Mouse (Mus musculus) neutrophil, adult 59 days (primary cell): ENCODE results near the gene Dok1. TPM values are rescaled to one million over a fixed set of nuclear protein-coding genes. Genes with fewer than 3 reads are reported as not detected.

Experiments
- total RNA-seq, 2 experiments: library from RNA; stranded (reverse); gene quantifications; 1 replicate in 1 of 2; 2 replicates in 1 of 2; pipeline ENCODE4 v1.2.4; 2023

The Dok1 gene
- 10 to 100 TPM; 25.4 to 32.9 TPM for total RNA-seq

DNA sequence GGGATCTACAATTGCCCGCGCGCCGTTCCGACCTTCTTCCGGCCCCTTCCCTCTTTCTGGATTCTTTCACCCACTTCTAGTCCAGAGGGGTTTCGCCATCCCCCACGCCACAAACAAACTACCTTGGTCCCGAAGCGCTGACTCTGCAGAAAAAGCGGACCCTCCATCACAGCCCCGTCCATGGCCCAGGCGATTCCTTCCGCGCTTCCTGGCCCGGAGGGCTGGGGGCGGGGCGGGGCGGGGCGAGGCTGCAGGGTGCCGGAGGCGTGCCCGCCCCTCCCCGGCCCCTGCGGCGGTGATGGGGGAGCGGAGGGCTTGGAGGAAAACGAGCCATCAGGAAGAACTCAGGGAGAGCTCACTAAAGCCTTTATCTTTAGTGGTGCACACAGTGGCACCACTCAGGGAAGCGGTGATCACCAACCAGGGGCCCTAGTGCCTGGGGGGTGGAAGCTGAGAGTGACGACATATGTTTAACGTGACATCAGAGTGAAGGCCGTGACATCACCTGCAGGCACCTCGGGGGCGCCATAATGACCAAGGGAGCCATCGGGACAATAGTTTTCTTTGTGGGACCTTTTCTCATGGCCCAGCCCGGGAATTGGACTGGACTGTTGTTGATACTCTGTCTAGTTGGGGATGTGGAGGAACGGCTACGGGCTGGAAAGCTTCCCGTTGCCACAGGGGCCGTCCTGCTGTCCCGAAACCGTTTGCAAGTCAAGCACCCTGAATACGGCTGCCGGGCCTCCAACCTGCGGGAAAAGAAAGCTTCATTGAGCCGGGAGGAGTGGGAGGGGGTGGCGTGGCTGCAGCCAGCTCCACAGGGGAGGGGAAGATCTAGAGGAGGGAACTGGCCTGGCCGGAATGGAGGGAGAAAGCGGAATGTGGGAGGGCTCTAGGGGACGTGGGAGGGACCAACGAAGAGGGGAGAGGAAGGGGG, at the start of gene Dok1, which contains the start of gene Loxl3:
Gene Dok1 (minus strand): TSS at position 223 of the 937 bp plus-strand sequence.
Gene Loxl3 (plus strand): TSS at position 925 of the 937 bp plus-strand sequence.

DNA sequence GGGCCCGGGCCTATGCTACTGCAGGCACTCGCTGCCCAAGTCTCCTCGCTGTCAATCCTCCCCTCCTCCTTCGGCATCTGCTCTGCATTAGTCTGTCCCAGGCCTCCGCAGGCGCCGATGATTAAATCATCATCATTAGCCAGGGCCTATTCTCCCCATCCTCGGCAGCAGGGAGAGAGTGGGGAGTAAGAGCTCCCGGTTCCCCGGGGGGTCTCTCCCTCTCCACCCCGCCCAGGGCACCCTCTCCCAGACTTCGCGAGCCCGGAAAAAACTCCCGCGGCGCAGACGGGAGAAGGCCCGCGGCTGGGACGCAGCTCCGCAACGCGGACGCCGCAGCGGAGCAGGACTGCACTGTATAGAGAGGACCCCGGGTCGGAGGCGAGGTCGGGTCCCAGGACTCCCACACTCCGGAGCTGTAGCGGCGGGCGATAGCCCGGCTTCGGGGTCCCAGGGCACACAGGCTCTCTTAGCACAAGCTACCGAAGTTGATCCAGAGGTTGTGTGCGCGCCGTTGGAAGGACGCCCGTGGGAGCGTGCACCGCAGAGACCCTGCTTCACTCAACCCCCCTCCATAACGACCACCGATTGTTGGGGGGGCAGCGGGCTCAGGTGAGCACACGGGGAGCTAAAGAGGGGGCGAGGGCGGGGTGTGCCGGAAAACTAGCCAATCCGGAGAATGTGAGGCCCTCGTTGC, 44.5 kb upstream of the Dok1 start, which contains the start of gene Pcgf1:
Gene Pcgf1 (plus strand): TSS at position 240 of the 694 bp plus-strand sequence.

DNA sequence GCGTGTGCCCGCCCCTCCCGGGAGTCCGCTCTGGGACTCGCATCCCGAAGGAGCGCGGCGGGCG, 36.8 kb upstream of the Dok1 start, which contains the start of gene Tlx2:
Gene Tlx2 (minus strand): TSS at position 47 of the 64 bp plus-strand sequence.

DNA sequence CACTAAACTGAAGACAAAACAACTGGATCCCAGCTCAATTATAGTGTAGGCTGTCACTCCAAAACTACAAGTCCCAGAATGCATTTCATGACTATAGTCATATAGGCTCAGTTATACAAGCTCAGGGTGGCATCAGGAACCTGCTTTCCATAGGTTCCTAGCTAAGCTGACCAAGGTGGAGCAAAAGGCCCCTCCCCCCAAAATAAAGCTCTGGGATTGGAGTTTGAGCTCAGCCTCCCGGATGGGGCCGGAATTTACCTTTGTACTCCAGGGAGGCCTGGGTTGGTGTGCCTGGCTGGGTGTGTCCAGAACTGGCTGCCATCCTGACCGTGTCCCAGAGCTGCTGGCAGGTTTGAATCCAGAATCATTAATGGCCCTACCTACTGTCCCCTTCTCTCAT, 24.5 kb upstream of the Dok1 start, which contains the start of gene Dqx1:
Gene Dqx1 (plus strand): TSS at position 55 of the 400 bp plus-strand sequence.

DNA sequence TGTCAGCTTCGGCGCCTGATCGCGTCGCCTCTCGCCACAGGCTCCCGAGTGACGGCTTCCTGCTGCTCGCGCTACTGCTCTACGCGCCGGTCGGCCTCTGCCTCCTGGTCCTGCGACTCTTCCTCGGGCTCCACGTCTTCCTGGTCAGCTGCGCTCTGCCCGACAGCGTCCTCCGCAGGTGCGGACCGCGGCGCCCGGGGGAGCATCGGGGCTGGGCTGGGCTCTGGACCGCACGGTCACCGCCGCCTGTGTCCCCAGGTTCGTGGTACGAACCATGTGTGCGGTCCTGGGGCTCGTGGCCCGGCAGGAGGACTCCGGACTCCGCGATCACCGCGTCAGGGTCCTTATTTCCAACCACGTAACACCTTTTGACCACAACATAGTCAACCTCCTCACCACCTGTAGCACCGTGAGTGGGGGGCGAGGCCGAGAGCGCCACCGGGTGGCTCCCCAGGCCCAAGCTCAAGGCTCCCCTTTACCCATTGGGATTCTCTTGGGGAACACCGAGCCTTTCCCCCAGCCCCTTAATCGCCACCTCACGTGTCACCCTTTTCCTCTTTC, 21.7 kb upstream of the Dok1 start, which contains the start of gene Htra2:
Gene Htra2 (minus strand): TSS at position 403 of the 561 bp plus-strand sequence.

DNA sequence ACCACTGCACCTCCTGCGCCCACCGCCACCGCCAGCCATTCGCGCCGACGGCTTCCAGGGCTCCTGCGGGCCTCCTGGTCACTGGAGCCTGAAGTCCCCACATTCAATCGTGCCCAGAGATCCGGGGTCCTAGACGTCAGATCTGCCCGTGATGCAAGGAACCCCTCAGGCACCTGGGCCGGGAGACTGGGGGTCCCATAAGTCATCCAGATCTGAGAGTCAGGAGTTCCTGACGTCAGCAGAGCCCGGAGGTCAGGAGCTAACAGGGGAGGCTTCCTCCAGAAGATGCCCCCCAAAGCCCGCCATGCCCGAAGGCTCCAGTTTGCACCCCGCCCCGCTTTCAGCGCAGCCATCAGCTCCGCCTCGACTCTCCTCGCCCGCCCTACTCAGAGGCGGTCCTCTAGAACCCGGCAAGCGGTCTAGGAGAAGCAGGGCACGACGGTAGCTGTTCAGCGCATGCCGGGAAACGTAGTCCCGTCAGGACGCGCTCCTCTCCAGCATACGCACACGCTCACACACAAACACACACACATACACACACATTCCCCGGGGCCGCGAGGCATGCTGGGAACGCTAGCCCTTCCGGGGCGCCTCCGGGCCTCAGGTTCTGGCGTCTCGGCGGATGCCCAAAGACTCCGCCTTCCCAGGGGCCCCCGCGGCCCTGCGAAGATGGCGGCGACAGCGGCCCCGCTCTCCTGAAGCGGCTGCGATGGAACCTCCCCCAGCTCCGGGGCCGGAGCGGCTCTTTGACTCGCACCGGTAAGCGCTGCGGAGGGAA, 21.0 kb upstream of the Dok1 start, which contains the start of gene Aup1:
Gene Aup1 (plus strand): TSS at position 448 of the 778 bp plus-strand sequence.

Other genes with a start within 250 kb of the Dok1 start
- 10 to 100 TPM; 26.6 to 30.3 TPM for gene Sema4f, start 93.7 kb downstream of the Dok1 start, total RNA-seq
- gene M1ap, start 86.6 kb downstream of the Dok1 start, total RNA-seq: 1 to 10 TPM; 2.8 to 3.6 TPM
- under 1 TPM; 0.33 to 0.64 TPM for gene Loxl3, start 702 bp upstream of the Dok1 start, total RNA-seq
- gene Aup1, start 21.1 kb upstream of the Dok1 start, total RNA-seq: 100 to 1,000 TPM; 211 to 234 TPM
- 10 to 100 TPM; 46.8 to 56.0 TPM for gene Htra2, start 21.8 kb upstream of the Dok1 start, total RNA-seq
- 1 to 10 TPM; 5.6 to 5.9 TPM for gene Dqx1, start 24.4 kb upstream of the Dok1 start, total RNA-seq
- gene Tlx2, start 36.8 kb upstream of the Dok1 start, total RNA-seq: not detected
- 10 to 100 TPM; 14.6 to 19.6 TPM for gene Pcgf1, start 44.4 kb upstream of the Dok1 start, total RNA-seq
- under 1 TPM in 1 of 2 experiments, not detected in 1; 0.60 TPM for gene Lbx2, start 52.9 kb upstream of the Dok1 start, total RNA-seq
- gene Ccdc142, start 68.1 kb upstream of the Dok1 start, total RNA-seq: 1 to 10 TPM; 4.9 to 7.7 TPM
- 1 to 10 TPM; 4.2 to 4.9 TPM for gene Gm42688, start 68.1 kb upstream of the Dok1 start, total RNA-seq
- gene Mrpl53, start 75.6 kb upstream of the Dok1 start, total RNA-seq: 10 to 100 TPM; 23.8 to 24.2 TPM
- gene Mogs, start 82.0 kb upstream of the Dok1 start, total RNA-seq: 10 to 100 TPM; 30.9 to 31.2 TPM
- gene Wbp1, start 88.1 kb upstream of the Dok1 start, total RNA-seq: 10 to 100 TPM; 31.6 to 34.0 TPM
- 10 to 100 TPM; 16.4 to 22.2 TPM for gene Ino80b, start 92.0 kb upstream of the Dok1 start, total RNA-seq
- under 1 TPM; 0.46 to 0.78 TPM for gene Rtkn, start 102.0 kb upstream of the Dok1 start, total RNA-seq
- not detected for gene Wdr54, start 122.9 kb upstream of the Dok1 start, total RNA-seq
- gene 1700003E16Rik, start 122.9 kb upstream of the Dok1 start, total RNA-seq: not detected
- 100 to 1,000 TPM; 113 to 130 TPM for gene Dctn1, start 132.4 kb upstream of the Dok1 start, total RNA-seq
- gene Slc4a5, start 186.4 kb upstream of the Dok1 start, total RNA-seq: not detected